Mouse (Mus musculus) MEL (cell line): ENCODE measurements around the gene Cenpj. TPM values are rescaled to one million over a fixed set of nuclear protein-coding genes. Genes with fewer than 3 reads are reported as not detected.

ENCODE experiments used
- DNase-seq: peaks from one replicate; pipeline ENCODE4 v3.0.0; 2011; ENCODE audit warnings: low read depth, low spot score
- H3K27ac ChIP-seq: 2 replicates; pipeline ENCODE4 v1.5.1; 2012; ENCODE audit warnings: low read depth, mild to moderate bottlenecking, control low read depth, low read length, moderate library complexity; ENCODE audit not compliant: control insufficient read depth
- H3K27me3 ChIP-seq, 2 experiments: fragments of 150-350 bp in 1 of 2; sonication (generic) in 1 of 2; 2 replicates each; pipeline ENCODE4 v1.6.1; 2012; ENCODE audit warnings: low read length in 2 of 2, mild to moderate bottlenecking in 2 of 2, improper control_type of control experiment in 1 of 2, moderate library complexity in 1 of 2; ENCODE audit not compliant: insufficient read depth in 2 of 2, control insufficient read depth in 1 of 2
- H3K36me3 ChIP-seq, 2 experiments: 2 replicates each; pipeline ENCODE4 v1.6.1; 2012 to 2014; ENCODE audit warnings: low read length in 2 of 2, improper control_type of control experiment in 1 of 2, inconsistent platforms in 1 of 2, mild to moderate bottlenecking in 1 of 2; ENCODE audit not compliant: insufficient read depth in 2 of 2, control insufficient read depth in 1 of 2
- H3K4me1 ChIP-seq, 2 experiments: fragments of 150-350 bp in 1 of 2; sonication (generic) in 1 of 2; 2 replicates each; pipeline ENCODE4 v1.6.1; 2012; ENCODE audit warnings: low read length in 2 of 2, improper control_type of control experiment in 1 of 2, mild to moderate bottlenecking in 1 of 2; ENCODE audit not compliant: insufficient read depth in 2 of 2, control insufficient read depth in 1 of 2
- H3K4me3 ChIP-seq, 2 experiments: fragments of 150-350 bp in 1 of 2; sonication (generic) in 1 of 2; 2 replicates each; pipeline ENCODE4 v1.5.1; 2012; ENCODE audit warnings: low read depth in 2 of 2, low read length in 2 of 2, mild to moderate bottlenecking in 2 of 2, moderate library complexity in 2 of 2, control low read depth in 1 of 2, improper control_type of control experiment in 1 of 2; ENCODE audit not compliant: control insufficient read depth in 1 of 2, insufficient read depth in 1 of 2
- H3K79me2 ChIP-seq: 2 replicates; pipeline ENCODE4 v1.6.1; 2012; ENCODE audit warnings: mild to moderate bottlenecking, low read length, moderate library complexity; ENCODE audit not compliant: control insufficient read depth, poor library complexity, insufficient read depth
- H3K9ac ChIP-seq: 2 replicates; pipeline ENCODE4 v1.6.1; 2012; ENCODE audit warnings: low read depth, mild to moderate bottlenecking, control low read depth, low read length, moderate library complexity; ENCODE audit not compliant: control insufficient read depth, poor library complexity, severe bottlenecking
- H3K9me3 ChIP-seq: fragments of 150-350 bp; sonication (generic); replicated peaks from 2 replicates; pipeline ENCODE4 v1.6.1; 2012; ENCODE audit warnings: mild to moderate bottlenecking, low read length, improper control_type of control experiment, moderate library complexity; ENCODE audit not compliant: insufficient read depth
- BHLHE40 ChIP-seq: IDR thresholded peaks from 2 replicates; pipeline ENCODE4 v1.6.1; 2012; ENCODE audit warnings: low read depth, mild to moderate bottlenecking, inconsistent platforms, low read length, improper control_type of control experiment, borderline replicate concordance
- CHD1 ChIP-seq: IDR thresholded peaks from 2 replicates; pipeline ENCODE4 v1.6.1; 2012; ENCODE audit warnings: low read depth, mild to moderate bottlenecking, inconsistent platforms, low read length, improper control_type of control experiment
- CTCF ChIP-seq, 3 experiments: IDR thresholded peaks in 2 of 3; conservative IDR thresholded peaks in 1 of 3; 2 replicates each; pipeline ENCODE4 v1.5.1; 2011 to 2012; ENCODE audit warnings: low read length in 3 of 3, low read depth in 2 of 3, mild to moderate bottlenecking in 2 of 3, improper control_type of control experiment in 1 of 3, inconsistent platforms in 1 of 3, mixed read lengths in 1 of 3, moderate library complexity in 1 of 3; ENCODE audit not compliant: control insufficient read depth in 1 of 3, insufficient read depth in 1 of 3, poor library complexity in 1 of 3, severe bottlenecking in 1 of 3
- E2F4 ChIP-seq: IDR thresholded peaks from 2 replicates; pipeline ENCODE4 v1.6.1; 2011; ENCODE audit warnings: low read depth, low read length, improper control_type of control experiment, borderline replicate concordance
- ELF1 ChIP-seq: IDR thresholded peaks from 2 replicates; pipeline ENCODE4 v1.6.1; 2014; ENCODE audit warnings: low read depth, mild to moderate bottlenecking, inconsistent platforms, low read length, improper control_type of control experiment, moderate library complexity
- EP300 ChIP-seq, 2 experiments: IDR thresholded peaks; 2 replicates each; pipeline ENCODE4 v1.6.1; 2011; ENCODE audit warnings: improper control_type of control experiment in 2 of 2, low read length in 2 of 2, low read depth in 1 of 2, mild to moderate bottlenecking in 1 of 2
- ETS1 ChIP-seq: IDR thresholded peaks from 2 replicates; pipeline ENCODE4 v1.6.1; 2012; ENCODE audit warnings: low read depth, mild to moderate bottlenecking, inconsistent platforms, low read length, improper control_type of control experiment, moderate library complexity
- GATA1 ChIP-seq: IDR thresholded peaks from 2 replicates; pipeline ENCODE4 v1.6.1; 2011; ENCODE audit warnings: low read depth, low read length, improper control_type of control experiment
- HCFC1 ChIP-seq: IDR thresholded peaks from 2 replicates; pipeline ENCODE4 v1.6.1; 2012; ENCODE audit warnings: low read depth, mild to moderate bottlenecking, inconsistent platforms, low read length, improper control_type of control experiment, moderate library complexity
- JUND ChIP-seq: IDR thresholded peaks from 2 replicates; pipeline ENCODE4 v1.6.1; 2011; ENCODE audit warnings: low read depth, mild to moderate bottlenecking, improper control_type of control experiment, low read length
- KAT2A ChIP-seq: conservative IDR thresholded peaks from 2 replicates; pipeline ENCODE4 v1.6.1; 2012; ENCODE audit warnings: low read depth, low read length, improper control_type of control experiment, inconsistent platforms
- MAFK ChIP-seq: IDR thresholded peaks from 2 replicates; pipeline ENCODE4 v1.6.1; 2011; ENCODE audit warnings: low read depth, mild to moderate bottlenecking, low read length, improper control_type of control experiment, borderline replicate concordance
- MXI1 ChIP-seq: IDR thresholded peaks from 2 replicates; pipeline ENCODE4 v1.6.1; 2011; ENCODE audit warnings: mild to moderate bottlenecking, low read depth, low read length, improper control_type of control experiment
- MYB ChIP-seq: IDR thresholded peaks from 2 replicates; pipeline ENCODE4 v1.6.1; 2011; ENCODE audit warnings: mild to moderate bottlenecking, low read depth, low read length, improper control_type of control experiment
- MYC ChIP-seq: IDR thresholded peaks from 2 replicates; pipeline ENCODE4 v1.6.1; 2011; ENCODE audit warnings: low read depth, mild to moderate bottlenecking, low read length, improper control_type of control experiment, moderate library complexity
- NELFE ChIP-seq: IDR thresholded peaks from 2 replicates; pipeline ENCODE4 v1.6.1; 2011; ENCODE audit warnings: low read depth, low read length, improper control_type of control experiment
- NRF1 ChIP-seq: IDR thresholded peaks from 2 replicates; pipeline ENCODE4 v1.6.1; 2014; ENCODE audit warnings: low read depth, mild to moderate bottlenecking, inconsistent platforms, low read length, improper control_type of control experiment, moderate library complexity; ENCODE audit not compliant: poor library complexity, insufficient read depth, severe bottlenecking
- POLR2A ChIP-seq, 2 experiments: IDR thresholded peaks; 2 replicates each; pipeline ENCODE4 v1.6.1; 2011 to 2012; ENCODE audit warnings: low read length in 2 of 2, mild to moderate bottlenecking in 2 of 2, control low read depth in 1 of 2, improper control_type of control experiment in 1 of 2, low read depth in 1 of 2, moderate library complexity in 1 of 2; ENCODE audit not compliant: control insufficient read depth in 1 of 2, insufficient read depth in 1 of 2, poor library complexity in 1 of 2
- POLR2AphosphoS5 ChIP-seq: IDR thresholded peaks from 2 replicates; pipeline ENCODE4 v1.6.1; 2012; ENCODE audit warnings: low read depth, borderline replicate concordance, mild to moderate bottlenecking, inconsistent platforms, low read length, moderate library complexity, mixed read lengths
- RCOR1 ChIP-seq: IDR thresholded peaks from 2 replicates; pipeline ENCODE4 v1.6.1; 2012; ENCODE audit warnings: low read depth, mild to moderate bottlenecking, inconsistent platforms, low read length, improper control_type of control experiment
- SIN3A ChIP-seq: IDR thresholded peaks from 2 replicates; pipeline ENCODE4 v1.6.1; 2012; ENCODE audit warnings: low read length, improper control_type of control experiment, inconsistent platforms
- SMC3 ChIP-seq: IDR thresholded peaks from 2 replicates; pipeline ENCODE4 v1.6.1; 2011; ENCODE audit warnings: low read depth, low read length, improper control_type of control experiment
- TAL1 ChIP-seq: IDR thresholded peaks from 2 replicates; pipeline ENCODE4 v1.6.1; 2012; ENCODE audit warnings: mild to moderate bottlenecking, inconsistent platforms, low read length, moderate library complexity, mixed read lengths
- TCF12 ChIP-seq: IDR thresholded peaks from 2 replicates; pipeline ENCODE4 v1.6.1; 2014; ENCODE audit warnings: low read depth, mild to moderate bottlenecking, inconsistent platforms, low read length, improper control_type of control experiment, moderate library complexity
- UBTF ChIP-seq: IDR thresholded peaks from 2 replicates; pipeline ENCODE4 v1.6.1; 2012; ENCODE audit warnings: low read depth, mild to moderate bottlenecking, inconsistent platforms, low read length, improper control_type of control experiment, moderate library complexity, borderline replicate concordance; ENCODE audit not compliant: insufficient read depth
- USF1 ChIP-seq: IDR thresholded peaks from 2 replicates; pipeline ENCODE4 v1.6.1; 2014; ENCODE audit warnings: low read depth, mild to moderate bottlenecking, inconsistent platforms, low read length, improper control_type of control experiment, moderate library complexity
- USF2 ChIP-seq, 2 experiments: IDR thresholded peaks; 2 replicates each; pipeline ENCODE4 v1.6.1; 2011 to 2012; ENCODE audit warnings: improper control_type of control experiment in 2 of 2, low read length in 2 of 2, borderline replicate concordance in 1 of 2, inconsistent platforms in 1 of 2, low read depth in 1 of 2, mild to moderate bottlenecking in 1 of 2; ENCODE audit not compliant: insufficient read depth in 1 of 2
- ZKSCAN1 ChIP-seq: IDR thresholded peaks from 2 replicates; pipeline ENCODE4 v1.6.1; 2012; ENCODE audit warnings: low read depth, mild to moderate bottlenecking, inconsistent platforms, low read length, improper control_type of control experiment, moderate library complexity
- polyA plus RNA-seq, 2 experiments: library from polyadenylated mRNA; stranded (reverse) in 1 of 2; unstranded in 1 of 2; fragments of >175 nt in 1 of 2; fragments of >200 nt in 1 of 2; gene quantifications; 2 replicates each; pipeline versions ENCODE4 v1.2.1 to v1.2.4; 2012; ENCODE audit warnings: low replicate concordance in 2 of 2, low read depth in 1 of 2; ENCODE audit not compliant: insufficient read length in 2 of 2, insufficient read depth in 1 of 2, missing spikeins in 1 of 2
- total RNA-seq: library from RNA; depleted of rRNA; stranded (reverse); fragments of 300-350 nt; gene quantifications from 2 replicates; pipeline ENCODE4 v1.2.3, GENCODE M21; 2012

Gene Cenpj
- total and polyA plus RNA-seq, 3 experiments = 3.2 to 7.5 TPM; not detected in 1

DNA sequence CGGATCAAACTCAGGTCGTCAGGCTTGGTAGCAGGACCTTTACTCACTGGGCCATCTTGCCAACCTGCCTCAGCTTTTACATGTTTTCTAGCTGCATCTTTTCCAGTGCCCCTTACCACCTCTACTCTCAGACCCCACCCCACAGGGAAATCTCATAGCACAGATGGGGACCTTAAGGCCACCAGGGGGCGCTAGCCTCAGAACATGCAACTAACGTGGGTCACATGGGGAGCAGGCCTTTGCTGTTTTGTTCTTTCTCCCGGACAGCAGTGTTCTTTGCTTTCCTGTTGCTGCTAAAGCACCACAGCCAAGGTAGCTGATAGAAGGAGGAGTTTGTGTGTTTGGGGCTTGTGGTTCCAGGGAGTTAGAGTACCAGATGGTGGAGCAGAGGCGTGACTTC, 23.5 kb upstream of the Cenpj start (continued):
- no peak for TF ChIP-seq MYB
- no peak for TF ChIP-seq MXI1
- no peak for TF ChIP-seq SIN3A
- no peak for TF ChIP-seq CHD1
- TF ChIP-seq NELFE = no peak

DNA sequence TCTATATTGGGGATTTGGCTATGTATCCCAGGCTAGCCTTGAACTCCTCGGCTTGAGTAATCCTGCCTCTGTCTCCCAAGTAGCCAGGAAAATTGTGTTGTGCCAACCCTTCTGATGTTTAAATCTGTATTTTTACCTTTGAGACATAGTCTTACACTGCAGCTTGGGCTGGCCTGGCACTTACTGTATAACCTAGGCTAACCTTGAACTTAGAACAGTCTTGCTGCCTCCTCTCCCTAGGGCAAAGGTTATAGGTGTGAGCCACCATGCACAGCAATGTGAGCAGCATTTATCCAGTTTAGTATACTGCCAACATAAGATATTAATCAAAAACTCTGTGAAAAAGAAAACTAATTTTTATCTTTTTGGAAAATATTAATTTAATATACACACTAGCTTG, 19.6 kb upstream of the Cenpj start:
- Histone ChIP-seq H3K4me3 (no peak overlapping the region), H3K27ac (no peak overlapping the region), H3K27me3 (no peaks in the 10 kb centered on the region), H3K9me3 (no peaks in the 10 kb centered on the region), H3K36me3 (no peaks in the 10 kb centered on the region; a peak in 1 of 4 replicates), H3K79me2 (no peaks in the 10 kb centered on the region), H3K9ac (no peak overlapping the region), H3K4me1 (no peaks in the 10 kb centered on the region)
- no peak for DNase-seq
- no peak for TF ChIP-seq TAL1
- TF ChIP-seq HCFC1 = no peak
- no peak for TF ChIP-seq RCOR1
- no peak for TF ChIP-seq MYC
- no peak for TF ChIP-seq SIN3A
- no peak for TF ChIP-seq UBTF
- no peak for TF ChIP-seq CTCF (IDR thresholded peaks at IDR 0.05 in 2 of 3, conservative IDR thresholded peaks at IDR 0.05 in 1 of 3; ENCODE audit: control insufficient read depth in 1 of 3, insufficient read depth in 1 of 3, low read depth in 2 of 3, low read length in 3 of 3, poor library complexity in 1 of 3, severe bottlenecking in 1 of 3)
- no peak for TF ChIP-seq MAFK
- no peak for TF ChIP-seq POLR2AphosphoS5
- no peak for TF ChIP-seq USF1
- no peak for TF ChIP-seq USF2 (IDR thresholded peaks at IDR 0.05; ENCODE audit: borderline replicate concordance in 1 of 2, insufficient read depth in 1 of 2, low read depth in 1 of 2, low read length in 2 of 2)
- TF ChIP-seq ETS1 = no peak
- TF ChIP-seq, all 39 proteins: peak for 0

- H3K4me3 ChIP-seq = no peak overlapping the region
- no peak overlapping the region for H3K27ac ChIP-seq
- H3K9me3 ChIP-seq = no peaks in the 10 kb centered on the region
- H3K4me1 ChIP-seq = no peaks in the 10 kb centered on the region
- no peak overlapping the region for H3K9ac ChIP-seq
- no peaks in the 10 kb centered on the region for H3K27me3 ChIP-seq
- DNase-seq = no peak
- H3K79me2 ChIP-seq = no peaks in the 10 kb centered on the region
- TF ChIP-seq MYC (no peak), GATA1 (no peak), EP300 (IDR thresholded peaks at IDR 0.05; ENCODE audit: low read depth in 1 of 2, low read length in 2 of 2) (no peak), NRF1 (no peak), KAT2A (no peak), JUND (no peak), TAL1 (no peak), USF1 (no peak), ZKSCAN1 (no peak), E2F4 (no peak), TCF12 (no peak), ELF1 (no peak), BHLHE40 (no peak), SMC3 (no peak), ETS1 (no peak), POLR2A (IDR thresholded peaks at IDR 0.05; ENCODE audit: control insufficient read depth in 1 of 2, insufficient read depth in 1 of 2, low read depth in 1 of 2, low read length in 2 of 2, poor library complexity in 1 of 2) (no peak)
- H3K36me3 ChIP-seq = no peaks in the 10 kb centered on the region; a peak in 1 of 4 replicates
These were observed 17.0 kb upstream of the Cenpj start for GRCm38 (mm10) chr14:56592191-56592590.
